Mouse (Mus musculus) fat pad, adult 2 months (tissue): ENCODE data around the gene Nkx1-1.

Experiments
- DNase-seq: peaks from one replicate; pipeline ENCODE4 v3.0.0-alpha.2; 2011; ENCODE audit warnings: low read depth, low spot score; ENCODE audit errors: extremely low read depth

Gene Nkx1-1

DNA sequence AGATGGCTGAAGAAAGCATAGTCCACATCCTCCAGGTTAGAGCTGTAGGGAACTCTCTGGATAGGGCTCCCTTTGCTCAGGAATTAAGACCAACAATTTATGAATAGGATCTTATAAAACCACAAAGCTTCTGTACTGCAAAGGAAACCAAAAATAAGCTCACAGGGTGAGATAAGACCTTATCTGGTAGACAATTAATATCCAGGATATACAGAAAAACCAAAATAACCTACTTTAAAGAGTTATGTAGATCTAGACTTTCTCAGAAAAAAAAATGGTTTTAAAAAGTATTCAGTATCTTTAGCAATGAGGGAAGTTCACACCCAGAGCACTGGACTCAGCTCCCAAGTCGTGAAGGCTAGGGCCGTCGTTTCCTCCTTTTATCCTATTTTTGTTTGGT, 13.5 kb downstream of the Nkx1-1 start:
- DNase-seq, result no peak

DNA sequence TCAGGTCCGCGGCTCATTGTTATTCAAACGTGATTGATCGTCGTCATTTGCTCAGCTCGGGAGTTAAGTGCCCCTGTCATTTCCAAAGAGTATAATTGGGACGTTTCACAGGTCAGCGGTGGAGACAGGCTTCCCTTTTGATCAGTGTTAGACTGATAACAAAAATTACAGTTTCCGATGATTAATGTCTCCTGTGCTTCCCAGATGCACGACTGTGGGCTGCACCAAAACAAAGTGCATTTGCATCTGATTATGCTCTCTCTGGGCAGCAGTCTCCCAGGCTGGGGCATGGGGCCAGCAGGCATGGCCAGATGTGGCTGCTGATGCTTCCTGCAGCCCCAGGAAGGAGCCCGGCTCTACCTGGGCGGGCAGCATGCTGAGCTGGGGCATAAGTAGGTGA, 33.0 kb downstream of the Nkx1-1 start:
- no peak for DNase-seq

DNA sequence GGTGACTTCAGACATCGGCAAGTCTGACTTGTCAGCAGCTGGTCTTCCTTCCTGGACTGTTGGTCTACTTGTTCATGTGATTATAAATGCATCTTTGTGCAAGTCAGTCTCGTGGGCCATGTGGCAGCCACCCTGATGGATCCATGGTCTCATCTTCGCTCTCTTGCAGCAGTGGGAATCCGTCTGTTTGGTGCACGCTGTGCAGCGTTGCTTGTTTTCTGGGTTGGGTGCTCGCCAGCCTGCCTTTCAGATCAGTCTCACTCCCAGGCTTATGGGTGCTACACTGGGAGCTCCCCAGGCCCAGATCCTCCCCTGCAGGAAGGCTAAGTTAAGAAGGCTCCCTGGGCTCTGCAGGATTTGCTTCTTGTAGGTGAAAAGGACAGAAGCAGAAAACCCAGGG, 36.9 kb downstream of the Nkx1-1 start:
- no peak for DNase-seq

DNA sequence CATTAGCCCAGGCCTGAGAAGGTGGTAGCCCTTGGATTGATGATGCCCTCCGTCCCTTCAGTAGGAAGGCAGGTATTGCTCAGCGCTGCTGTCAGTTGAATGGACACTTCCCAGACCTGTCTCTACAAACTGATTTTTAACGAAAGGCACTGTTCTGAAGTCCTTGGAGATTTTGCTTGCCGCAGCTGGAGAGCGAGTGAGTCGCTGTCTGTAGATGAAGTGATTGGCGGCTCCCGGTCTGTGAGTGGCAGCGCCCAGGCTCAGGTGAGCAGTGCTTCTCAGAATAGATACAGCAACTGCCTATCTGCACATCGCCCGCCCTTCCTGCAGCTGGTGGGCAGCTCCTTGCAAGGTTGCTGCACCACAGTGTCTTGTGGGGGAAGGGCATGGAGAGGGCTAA, 38.1 kb downstream of the Nkx1-1 start:
- DNase-seq, result no peak

DNA sequence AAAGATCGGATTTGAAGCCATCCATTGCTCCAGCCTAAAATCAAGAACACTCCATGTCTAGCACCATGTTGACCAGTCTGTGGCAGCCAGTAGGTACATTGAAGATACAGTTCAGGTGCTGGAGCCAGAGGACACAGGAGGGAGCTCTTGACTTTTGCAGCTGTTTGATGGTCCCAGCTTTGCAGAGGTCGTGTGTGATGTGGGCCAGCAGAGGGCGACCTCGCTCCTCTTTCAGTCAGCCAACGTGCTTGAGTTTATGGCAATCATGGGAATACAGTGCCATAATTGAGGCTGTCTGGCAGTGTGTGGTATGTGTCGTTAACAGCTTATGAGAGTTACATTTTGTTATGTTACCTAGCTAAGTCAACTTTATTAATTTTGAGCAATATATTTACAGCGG, 40.0 kb downstream of the Nkx1-1 start:
- DNase-seq, result no peak

DNA sequence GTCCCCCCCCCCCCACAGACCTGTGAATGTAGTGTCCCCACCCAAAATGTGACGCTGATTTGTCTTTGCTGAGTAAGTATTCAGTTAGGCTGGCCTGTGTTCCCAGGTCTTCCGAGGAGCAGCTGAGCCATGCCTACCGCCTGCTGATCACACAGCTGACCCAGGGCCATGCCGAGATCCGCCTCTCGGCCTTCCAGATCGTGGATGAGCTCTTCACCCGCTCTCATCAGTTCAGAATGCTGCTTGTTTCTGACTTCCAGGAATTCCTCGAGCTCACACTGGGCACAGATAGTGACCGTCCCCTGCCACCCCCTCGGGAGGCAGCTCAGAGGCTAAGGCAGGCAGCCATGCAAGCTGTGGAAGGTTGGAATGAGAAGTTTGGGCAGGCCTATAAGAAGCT, 46.2 kb downstream of the Nkx1-1 start:
- DNase-seq, result no peak
